Mouse (Mus musculus) MEL (cell line): ENCODE results near the gene Prr5.

Experiments used
- ZMIZ1 ChIP-seq: IDR thresholded peaks from 2 replicates; pipeline ENCODE4 v1.6.1; 2012; ENCODE audit warnings: low read depth, mild to moderate bottlenecking, inconsistent platforms, low read length, improper control_type of control experiment, moderate library complexity
- ZNF384 ChIP-seq: IDR thresholded peaks from 2 replicates; pipeline ENCODE4 v1.6.1; 2012; ENCODE audit warnings: low read depth, mild to moderate bottlenecking, inconsistent platforms, low read length, improper control_type of control experiment

- TF ChIP-seq ZMIZ1 (no peak), ZNF384 (no peak)
Observed at GRCm38 (mm10) chr15:84702391-84703345, 33.2 kb downstream of the Prr5 start.
